Mouse (Mus musculus): ENCODE data around the gene Rab3a. TPM values are rescaled to one million over a fixed set of nuclear protein-coding genes. Genes with fewer than 3 reads are reported as not detected.

The Rab3a gene
- polyA plus RNA-seq, 1 experiment from 2014 or later, result 17.1 TPM

DNA sequence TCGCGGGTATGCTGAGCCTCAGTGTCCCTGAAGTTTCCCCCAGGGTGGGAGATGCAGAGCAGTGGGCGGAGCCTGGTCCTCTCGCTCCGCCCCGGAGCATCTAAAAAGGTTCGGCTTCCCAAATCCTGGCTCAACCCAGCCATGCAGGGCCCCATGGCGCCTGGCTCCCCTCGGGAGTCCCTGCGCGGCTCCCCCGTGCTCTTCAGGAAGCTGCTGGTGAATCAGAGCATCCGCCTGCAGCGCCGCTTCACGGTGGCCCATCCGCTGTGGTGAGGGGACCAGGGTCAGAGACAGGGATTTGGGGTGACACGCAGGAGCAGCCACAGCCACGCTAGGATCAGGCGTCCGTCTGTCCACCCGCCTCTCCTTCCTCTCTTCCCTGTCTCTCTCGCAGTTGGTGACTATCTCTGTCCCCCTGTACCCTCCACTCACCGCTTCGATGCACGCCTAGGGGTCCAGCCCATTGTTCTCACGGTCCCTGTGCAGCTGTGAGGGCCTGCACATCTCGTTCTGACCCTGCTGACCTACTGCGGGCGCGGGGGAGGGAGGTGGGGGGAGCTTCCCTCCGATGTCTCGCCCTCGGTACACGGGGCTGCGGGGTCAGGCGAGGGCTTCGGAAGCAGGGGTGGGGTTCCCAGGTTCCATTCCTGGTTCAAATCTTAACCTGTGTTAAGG lies 11.4 kb upstream of the Rab3a start:
- Histone ChIP-seq H3K4me2 (0 out of 2 replicates have a peak overlapping the region, but pooled peaks have one; percentile 46), H3K4me3 (peak overlapping the region; percentile 28; the same call in 1 of the 2 replicates), H3K36me3 (no peaks in the 10 kb centered on the region), H3K27ac (no peak overlapping the region), H3K4me1 (peaks cover 16% of the 10 kb centered on the region), H3K9me3 (no peaks in the 10 kb centered on the region), H3K9ac (no peak overlapping the region), H3K27me3 (peaks cover 84% of the 10 kb centered on the region)
- 3% methylated on average over 38 of the region's 38 CpGs for WGBS
- no peak for ATAC-seq (ENCODE audit: insufficient number of reproducible peaks, low FRiP score, low TSS enrichment, low read depth)

- Histone ChIP-seq H3K27me3 (peaks cover 88% of the 10 kb centered on the region), H3K4me1 (peaks cover 16% of the 10 kb centered on the region), H3K36me3 (no peaks in the 10 kb centered on the region), H3K9me3 (no peaks in the 10 kb centered on the region), H3K27ac (no peak overlapping the region), H3K4me3 (peak overlapping the region; percentile 28), H3K4me2 (peak overlapping the region; percentile 46), H3K9ac (no peak overlapping the region)
- ATAC-seq (ENCODE audit: insufficient number of reproducible peaks, low FRiP score, low TSS enrichment, low read depth), result no peak
- 4% methylated on average over 48 of the region's 48 CpGs for WGBS
Observed at GRCm38 (mm10) chr8:70743656-70744590, 10.6 kb upstream of the Rab3a start.

- H3K36me3 ChIP-seq, result no peaks in the 10 kb centered on the region
- H3K4me2 ChIP-seq, result no peak overlapping the region
- peaks cover 91% of the 10 kb centered on the region for H3K27me3 ChIP-seq
- no peak overlapping the region for H3K4me3 ChIP-seq
- H3K9ac ChIP-seq, result no peak overlapping the region
- H3K4me1 ChIP-seq, result peaks cover 16% of the 10 kb centered on the region
- 46% methylated on average over 11 of the region's 11 CpGs for WGBS
- no peak overlapping the region for H3K27ac ChIP-seq
- no peak for ATAC-seq (ENCODE audit: insufficient number of reproducible peaks, low FRiP score, low TSS enrichment, low read depth)
- H3K9me3 ChIP-seq, result no peaks in the 10 kb centered on the region
Observed at GRCm38 (mm10) chr8:70744806-70745205, 9.7 kb upstream of the Rab3a start.

DNA sequence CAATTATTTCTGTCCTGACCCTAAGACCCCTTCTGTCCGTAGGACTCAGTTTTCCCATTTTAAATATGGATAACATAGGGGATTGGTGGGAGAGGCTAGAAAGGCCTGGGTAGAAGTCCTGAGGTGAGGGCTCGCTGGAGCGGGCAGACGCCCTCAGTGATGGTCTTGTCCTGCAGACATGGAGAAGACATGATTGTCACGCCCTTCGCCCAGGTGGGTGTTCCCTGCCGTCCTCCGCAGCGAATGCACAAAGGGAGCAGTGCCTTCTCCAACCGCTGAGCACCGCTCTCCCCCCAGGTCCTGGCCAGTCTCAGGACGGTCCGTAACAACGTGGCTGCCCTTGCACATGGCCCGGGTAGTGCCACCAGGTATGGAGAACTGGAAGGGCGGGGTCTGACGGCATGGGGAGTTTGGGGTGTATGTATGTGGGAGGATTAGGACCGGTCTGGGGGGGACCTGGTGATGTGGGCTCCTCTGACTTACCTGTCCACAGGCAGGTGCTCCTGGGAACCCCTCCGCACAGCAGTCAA lies 8.7 kb upstream of the Rab3a start:
- no peak for ATAC-seq (ENCODE audit: insufficient number of reproducible peaks, low FRiP score, low TSS enrichment, low read depth)
- H3K27ac ChIP-seq, result no peak overlapping the region
- H3K27me3 ChIP-seq, result peaks cover 82% of the 10 kb centered on the region
- peaks cover 16% of the 10 kb centered on the region for H3K4me1 ChIP-seq
- no peaks in the 10 kb centered on the region for H3K36me3 ChIP-seq
- H3K9ac ChIP-seq, result no peak overlapping the region
- WGBS, result 53% methylated on average over 19 of the region's 19 CpGs
- no peak overlapping the region for H3K4me3 ChIP-seq
- H3K4me2 ChIP-seq, result no peak overlapping the region
- no peaks in the 10 kb centered on the region for H3K9me3 ChIP-seq

DNA sequence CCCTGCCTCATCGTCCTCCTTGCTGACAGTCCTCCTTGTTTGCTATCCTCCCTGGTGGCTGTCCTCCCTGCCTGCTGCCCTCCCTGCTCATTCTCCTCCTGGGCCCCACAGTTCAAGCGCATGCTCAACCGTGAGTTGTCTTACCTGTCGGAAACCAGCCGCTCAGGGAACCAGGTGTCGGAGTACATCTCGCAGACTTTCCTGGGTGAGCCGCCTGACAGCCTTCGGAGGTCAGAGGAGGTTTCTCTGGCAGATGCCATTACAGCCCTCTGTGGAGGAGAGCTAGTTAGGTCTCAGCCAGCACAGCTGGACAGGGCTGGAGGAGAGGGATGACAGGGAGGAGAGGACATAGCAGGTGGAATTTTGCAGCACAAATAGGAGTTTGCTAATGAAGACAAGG lies 7.8 kb upstream of the Rab3a start:
- peaks cover 74% of the 10 kb centered on the region for H3K27me3 ChIP-seq
- no peaks in the 10 kb centered on the region for H3K36me3 ChIP-seq
- H3K9ac ChIP-seq, result no peak overlapping the region
- H3K4me3 ChIP-seq, result no peak overlapping the region
- H3K4me2 ChIP-seq, result no peak overlapping the region
- no peaks in the 10 kb centered on the region for H3K9me3 ChIP-seq
- no peak overlapping the region for H3K27ac ChIP-seq
- WGBS, result 67% methylated on average over 9 of the region's 9 CpGs
- H3K4me1 ChIP-seq, result peaks cover 16% of the 10 kb centered on the region
- no peak for ATAC-seq (ENCODE audit: insufficient number of reproducible peaks, low FRiP score, low TSS enrichment, low read depth)

- no peak overlapping the region for H3K4me2 ChIP-seq
- no peaks in the 10 kb centered on the region for H3K9me3 ChIP-seq
- WGBS, result 83% methylated on average over 18 of the region's 18 CpGs
- H3K9ac ChIP-seq, result no peak overlapping the region
- H3K27me3 ChIP-seq, result peaks cover 68% of the 10 kb centered on the region
- peaks cover 19% of the 10 kb centered on the region for H3K4me1 ChIP-seq
- no peaks in the 10 kb centered on the region for H3K36me3 ChIP-seq
- H3K4me3 ChIP-seq, result no peak overlapping the region
- no peak overlapping the region for H3K27ac ChIP-seq
- ATAC-seq (ENCODE audit: insufficient number of reproducible peaks, low FRiP score, low TSS enrichment, low read depth), result no peak
Observed at GRCm38 (mm10) chr8:70747211-70747890, 7.1 kb upstream of the Rab3a start.

DNA sequence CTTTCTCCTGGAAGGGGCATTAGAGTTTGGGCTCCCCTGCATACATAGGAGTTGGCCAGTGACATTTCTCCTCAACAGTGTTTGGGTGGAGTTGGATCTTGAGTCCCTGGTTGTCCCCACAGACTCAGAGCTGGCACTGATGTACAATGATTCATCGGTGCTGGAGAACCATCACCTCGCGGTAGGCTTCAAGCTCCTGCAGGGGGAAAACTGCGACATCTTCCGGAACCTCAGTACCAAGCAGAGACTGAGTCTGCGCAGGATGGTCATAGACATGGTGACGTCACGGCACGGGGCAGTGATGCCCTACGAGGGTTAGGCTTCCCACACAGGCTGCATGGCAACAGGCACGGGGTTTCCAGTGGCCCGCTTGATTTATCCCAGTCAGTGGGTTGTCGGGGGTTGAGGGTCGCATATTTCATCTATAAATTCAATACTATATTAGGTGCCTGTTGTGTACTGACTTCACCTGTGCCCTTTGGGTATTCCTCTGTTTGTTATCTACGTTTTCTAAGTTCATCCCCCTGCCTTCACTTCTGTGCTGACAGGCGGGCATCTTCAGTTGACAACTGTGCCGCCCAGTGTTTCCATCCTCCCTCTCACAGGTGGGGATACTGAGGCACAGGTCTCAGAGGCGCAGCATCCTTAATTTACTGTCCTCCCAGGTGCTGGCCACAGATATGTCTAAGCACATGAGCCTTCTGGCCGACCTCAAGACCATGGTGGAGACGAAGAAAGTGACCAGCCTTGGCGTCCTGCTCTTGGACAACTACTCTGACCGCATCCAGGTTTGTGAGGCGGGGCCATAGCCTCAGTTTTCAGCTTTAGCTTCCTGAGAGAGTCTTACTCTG lies 6.0 kb upstream of the Rab3a start:
- no peak for ATAC-seq (ENCODE audit: insufficient number of reproducible peaks, low FRiP score, low TSS enrichment, low read depth)
- Histone ChIP-seq H3K9me3 (no peaks in the 10 kb centered on the region), H3K4me3 (no peak overlapping the region), H3K27ac (no peak overlapping the region), H3K36me3 (no peaks in the 10 kb centered on the region), H3K27me3 (peaks cover 56% of the 10 kb centered on the region), H3K4me2 (no peak overlapping the region), H3K4me1 (peaks cover 22% of the 10 kb centered on the region), H3K9ac (no peak overlapping the region)
- WGBS, result 86% methylated on average over 23 of the region's 23 CpGs

DNA sequence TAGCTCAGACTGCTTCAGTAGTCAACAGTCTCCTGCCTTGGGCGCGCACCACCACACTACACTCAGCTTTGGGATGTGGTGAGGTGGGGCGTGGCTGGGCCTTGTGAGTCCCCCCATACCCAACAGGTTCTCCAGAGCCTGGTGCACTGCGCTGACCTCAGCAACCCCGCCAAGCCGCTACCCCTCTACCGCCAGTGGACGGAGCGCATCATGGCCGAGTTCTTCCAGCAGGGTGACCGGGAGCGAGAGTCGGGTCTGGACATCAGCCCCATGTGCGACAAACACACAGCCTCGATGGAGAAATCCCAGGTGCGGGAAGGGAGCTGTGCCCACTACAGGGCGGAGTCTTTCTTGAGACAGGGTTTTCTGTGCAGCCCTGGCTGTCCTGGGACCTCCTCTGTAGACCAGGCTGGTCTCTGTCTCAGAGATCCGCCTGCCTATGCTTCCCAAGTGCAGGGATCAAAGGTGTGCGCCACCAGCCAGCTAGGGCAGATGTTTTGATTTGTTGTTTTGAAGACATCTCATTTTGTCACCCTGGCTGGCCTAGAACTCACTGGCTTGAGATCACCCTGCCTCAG lies 5.3 kb upstream of the Rab3a start:
- Histone ChIP-seq H3K36me3 (no peaks in the 10 kb centered on the region), H3K9ac (no peak overlapping the region), H3K27me3 (peaks cover 49% of the 10 kb centered on the region), H3K4me2 (no peak overlapping the region), H3K9me3 (no peaks in the 10 kb centered on the region), H3K4me1 (peaks cover 19% of the 10 kb centered on the region), H3K27ac (no peak overlapping the region), H3K4me3 (no peak overlapping the region)
- ATAC-seq (ENCODE audit: insufficient number of reproducible peaks, low FRiP score, low TSS enrichment, low read depth), result no peak
- 79% methylated on average over 19 of the region's 19 CpGs for whole genome bisulfite sequencing

GRCm38 (mm10) chr8:70750128-70750680 lies 4.3 kb upstream of the Rab3a start:
- no peak overlapping the region for H3K4me2 ChIP-seq
- 77% methylated on average over 13 of the region's 13 CpGs for WGBS
- H3K4me1 ChIP-seq, result peaks cover 20% of the 10 kb centered on the region
- H3K27me3 ChIP-seq, result peaks cover 40% of the 10 kb centered on the region
- no peak overlapping the region for H3K9ac ChIP-seq
- ATAC-seq (ENCODE audit: insufficient number of reproducible peaks, low FRiP score, low TSS enrichment, low read depth), result no peak
- no peak overlapping the region for H3K27ac ChIP-seq
- no peaks in the 10 kb centered on the region for H3K9me3 ChIP-seq
- H3K36me3 ChIP-seq, result no peaks in the 10 kb centered on the region
- H3K4me3 ChIP-seq, result no peak overlapping the region

- no peak overlapping the region for H3K4me3 ChIP-seq
- no peak for ATAC-seq (ENCODE audit: insufficient number of reproducible peaks, low FRiP score, low TSS enrichment, low read depth)
- H3K4me2 ChIP-seq, result no peak overlapping the region
- peaks cover 16% of the 10 kb centered on the region for H3K36me3 ChIP-seq
- no peaks in the 10 kb centered on the region for H3K9me3 ChIP-seq
- H3K9ac ChIP-seq, result no peak overlapping the region
- 22% methylated on average over 11 of the region's 11 CpGs for WGBS
- peaks cover 20% of the 10 kb centered on the region for H3K27me3 ChIP-seq
- H3K27ac ChIP-seq, result peak overlapping the region; percentile 86
- H3K4me1 ChIP-seq, result peaks cover 33% of the 10 kb centered on the region
Observed at GRCm38 (mm10) chr8:70752000-70752764, 2.3 kb upstream of the Rab3a start.
